Mouse (Mus musculus): ENCODE measurements around the gene Lrrc27. TPM values are rescaled to one million over a fixed set of nuclear protein-coding genes. Genes with fewer than 3 reads are reported as not detected.

Lrrc27 gene
- polyA plus RNA-seq, 1 experiment from 2014 or later = 4.9 TPM

DNA sequence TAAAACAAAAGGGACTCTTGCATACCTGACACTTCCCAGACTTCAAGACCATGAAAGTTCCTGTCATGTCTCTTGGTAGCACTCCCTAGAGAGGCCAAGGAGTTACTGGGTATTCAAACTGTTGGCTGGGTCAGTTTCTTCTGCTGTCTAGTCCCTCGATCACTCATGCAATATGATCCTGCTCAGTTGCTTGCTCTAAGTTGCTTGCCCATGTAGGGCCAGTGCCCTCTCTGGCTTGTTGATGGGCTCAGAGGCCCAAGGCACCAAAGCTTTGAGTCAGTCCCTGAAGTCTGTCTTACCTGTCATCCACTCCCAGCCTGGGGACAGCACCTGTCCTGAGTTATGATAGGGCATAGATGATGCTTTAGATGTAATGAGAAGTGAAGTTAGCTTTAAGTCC is 58.0 kb downstream of the Lrrc27 start:
- H3K27ac ChIP-seq (ENCODE audit: low read depth, low read length) = no peak overlapping the region
- ATAC-seq (no peak), DNase-seq (ENCODE audit: low spot score) (no peak)
- WGBS = 79% methylated on average over 1 of the region's 1 CpGs
- H3K4me1 ChIP-seq (ENCODE audit: control insufficient read depth, insufficient read depth, low read length) = peaks cover 6% of the 10 kb centered on the region; the same call in 1 of the 2 replicates
- no peak overlapping the region for H3K4me3 ChIP-seq (ENCODE audit: low read depth, low read length)
- no peaks in the 10 kb centered on the region for H3K9me3 ChIP-seq (replicated peaks; ENCODE audit: control insufficient read depth, low read length)
- H3K36me3 ChIP-seq (ENCODE audit: control insufficient read depth, insufficient read depth, low read length) = no peaks in the 10 kb centered on the region
- H3K4me2 ChIP-seq (ENCODE audit: low read length) = no peak overlapping the region
- no peak overlapping the region for H3K9ac ChIP-seq (ENCODE audit: low read length)
- H3K27me3 ChIP-seq (replicated peaks; ENCODE audit: control insufficient read depth, insufficient read depth, low read length) = no peaks in the 10 kb centered on the region

DNA sequence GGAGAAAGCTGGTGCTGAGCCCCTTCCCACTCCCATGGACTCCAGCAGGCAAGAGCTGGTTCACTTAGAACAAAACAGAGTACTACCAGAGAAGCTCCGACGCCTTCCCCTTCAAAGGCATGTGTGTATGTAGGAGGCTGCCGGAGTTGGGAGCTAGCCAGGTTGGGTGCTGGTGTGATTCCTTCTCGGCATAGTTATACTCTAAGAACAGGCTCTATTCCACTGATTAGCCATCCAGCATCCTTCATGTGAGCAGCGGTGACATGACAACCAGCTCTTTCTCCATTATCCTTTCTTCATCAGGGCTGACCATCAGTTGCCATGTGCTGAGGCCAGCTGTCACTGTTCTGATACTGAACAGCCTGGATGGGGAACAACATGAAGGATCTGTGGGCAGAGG is 59.1 kb downstream of the Lrrc27 start:
- 73% methylated on average over 5 of the region's 5 CpGs for WGBS
- no peaks in the 10 kb centered on the region for H3K36me3 ChIP-seq (ENCODE audit: control insufficient read depth, insufficient read depth, low read length)

DNA sequence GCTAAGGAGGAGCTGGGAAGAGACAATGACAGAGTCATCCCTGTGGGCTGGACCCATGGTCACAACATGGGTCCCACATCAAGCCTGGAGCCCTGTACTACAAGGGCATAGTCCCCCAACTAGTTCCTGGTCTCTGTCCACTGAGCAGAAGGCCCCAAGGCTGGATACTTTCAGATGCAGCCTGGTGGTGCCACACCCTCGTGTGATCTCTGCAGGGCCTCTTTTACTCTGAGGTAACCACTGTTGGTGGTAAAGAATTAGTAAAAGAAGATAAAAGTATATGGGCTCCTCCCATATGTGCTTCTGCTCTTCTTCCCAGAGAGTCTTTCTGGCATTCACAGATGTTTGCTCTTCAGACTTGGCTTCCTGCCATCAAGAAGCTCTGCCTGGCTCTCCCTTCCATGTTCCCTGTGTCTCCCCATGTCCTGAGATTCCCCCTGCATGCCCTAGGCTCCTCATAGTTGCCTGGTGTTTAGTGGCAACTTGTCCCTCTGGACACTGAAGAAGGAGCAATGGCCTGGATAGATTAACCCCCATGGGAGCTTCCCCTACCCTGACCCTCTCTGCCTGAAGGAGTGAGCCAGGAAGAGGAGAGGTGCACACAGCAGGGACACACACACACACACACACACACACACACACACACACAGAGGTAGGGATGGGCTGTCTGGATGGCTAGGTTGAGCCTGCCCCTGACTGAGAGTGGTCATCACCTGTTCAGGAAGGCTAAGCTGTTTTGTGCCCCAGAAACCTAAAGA is 60.0 kb downstream of the Lrrc27 start:
- WGBS = 50% methylated on average over 1 of the region's 1 CpGs
- Histone ChIP-seq H3K27me3 (replicated peaks; ENCODE audit: control insufficient read depth, insufficient read depth, low read length) (no peaks in the 10 kb centered on the region), H3K9ac (ENCODE audit: low read length) (no peak overlapping the region), H3K4me1 (ENCODE audit: control insufficient read depth, insufficient read depth, low read length) (peaks cover 10% of the 10 kb centered on the region; the same call in 1 of the 2 replicates), H3K4me3 (ENCODE audit: low read depth, low read length) (no peak overlapping the region), H3K4me2 (ENCODE audit: low read length) (no peak overlapping the region), H3K27ac (ENCODE audit: low read depth, low read length) (0 out of 2 replicates have a peak overlapping the region, but pooled peaks have one; percentile 1), H3K36me3 (ENCODE audit: control insufficient read depth, insufficient read depth, low read length) (no peaks in the 10 kb centered on the region), H3K9me3 (replicated peaks; ENCODE audit: control insufficient read depth, low read length) (no peaks in the 10 kb centered on the region)
- ATAC-seq = peak; percentile 40; the same call in 1 of the 2 replicates
- DNase-seq (ENCODE audit: low spot score) = peak; percentile 64

More for the DNA sequence above, 59.1 kb downstream of the Lrrc27 start:
- no peak overlapping the region for H3K9ac ChIP-seq (ENCODE audit: low read length)
- ATAC-seq = no peak
- no peaks in the 10 kb centered on the region for H3K27me3 ChIP-seq (replicated peaks; ENCODE audit: control insufficient read depth, insufficient read depth, low read length)
- peaks cover 10% of the 10 kb centered on the region; the same call in 1 of the 2 replicates for H3K4me1 ChIP-seq (ENCODE audit: control insufficient read depth, insufficient read depth, low read length)
- no peak overlapping the region for H3K4me3 ChIP-seq (ENCODE audit: low read depth, low read length)
- H3K4me2 ChIP-seq (ENCODE audit: low read length) = no peak overlapping the region
- no peaks in the 10 kb centered on the region for H3K9me3 ChIP-seq (replicated peaks; ENCODE audit: control insufficient read depth, low read length)
- H3K27ac ChIP-seq (ENCODE audit: low read depth, low read length) = no peak overlapping the region
- DNase-seq (ENCODE audit: low spot score) = peak; percentile 41

DNA sequence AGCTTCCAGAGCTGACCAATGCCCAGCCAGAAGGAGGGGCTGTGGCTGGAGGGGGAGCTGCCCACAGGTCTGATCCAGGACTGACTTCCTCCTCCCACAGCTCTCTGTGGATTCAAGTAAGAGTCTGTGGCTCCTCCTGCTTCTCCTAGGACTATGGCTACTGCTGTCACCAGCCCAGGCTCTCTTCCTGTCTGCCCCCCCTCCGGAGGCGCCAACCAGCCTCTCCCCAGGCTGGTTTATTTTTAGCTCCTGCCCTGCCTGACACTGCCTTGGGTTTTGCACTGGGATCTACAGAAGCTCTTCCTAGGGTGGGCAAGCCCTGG is 60.6 kb downstream of the Lrrc27 start:
- Histone ChIP-seq H3K27me3 (replicated peaks; ENCODE audit: control insufficient read depth, insufficient read depth, low read length) (no peaks in the 10 kb centered on the region), H3K4me2 (ENCODE audit: low read length) (no peak overlapping the region), H3K27ac (ENCODE audit: low read depth, low read length) (no peak overlapping the region), H3K9ac (ENCODE audit: low read length) (no peak overlapping the region), H3K4me1 (ENCODE audit: control insufficient read depth, insufficient read depth, low read length) (peaks cover 10% of the 10 kb centered on the region; the same call in 1 of the 2 replicates), H3K4me3 (ENCODE audit: low read depth, low read length) (no peak overlapping the region), H3K36me3 (ENCODE audit: control insufficient read depth, insufficient read depth, low read length) (no peaks in the 10 kb centered on the region), H3K9me3 (replicated peaks; ENCODE audit: control insufficient read depth, low read length) (no peaks in the 10 kb centered on the region)
- ATAC-seq (no peak), DNase-seq (ENCODE audit: low spot score) (no peak)
- 93% methylated on average over 2 of the region's 2 CpGs for WGBS

DNA sequence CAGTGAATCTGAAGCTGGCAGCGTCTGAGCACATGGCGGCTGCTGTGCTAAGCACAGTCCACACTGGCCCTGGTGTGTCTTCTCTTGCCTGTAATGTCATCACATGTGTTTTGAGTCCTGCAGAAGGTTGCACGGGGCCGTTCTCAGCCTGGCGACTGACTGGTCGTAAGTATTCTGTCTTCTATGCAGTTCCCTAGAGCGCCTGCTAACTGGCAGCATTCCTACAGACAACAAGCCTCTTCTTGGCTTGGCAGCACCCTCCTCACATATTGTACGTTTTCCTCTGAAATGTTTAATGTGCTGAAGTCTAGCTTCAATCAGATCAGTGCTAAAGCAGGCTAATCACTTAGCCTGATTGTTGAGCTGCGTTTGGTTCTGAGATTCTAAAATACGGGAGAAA is 62.8 kb downstream of the Lrrc27 start:
- Histone ChIP-seq H3K27me3 (replicated peaks; ENCODE audit: control insufficient read depth, insufficient read depth, low read length) (no peaks in the 10 kb centered on the region), H3K9ac (ENCODE audit: low read length) (no peak overlapping the region), H3K27ac (ENCODE audit: low read depth, low read length) (no peak overlapping the region), H3K4me3 (ENCODE audit: low read depth, low read length) (no peak overlapping the region), H3K4me1 (ENCODE audit: control insufficient read depth, insufficient read depth, low read length) (peaks cover 10% of the 10 kb centered on the region; the same call in 1 of the 2 replicates), H3K4me2 (ENCODE audit: low read length) (no peak overlapping the region), H3K36me3 (ENCODE audit: control insufficient read depth, insufficient read depth, low read length) (no peaks in the 10 kb centered on the region), H3K9me3 (replicated peaks; ENCODE audit: control insufficient read depth, low read length) (no peaks in the 10 kb centered on the region)
- ATAC-seq (peak; percentile 46), DNase-seq (ENCODE audit: low spot score) (peak; percentile 61)
- 55% methylated on average over 10 of the region's 10 CpGs for WGBS

DNA sequence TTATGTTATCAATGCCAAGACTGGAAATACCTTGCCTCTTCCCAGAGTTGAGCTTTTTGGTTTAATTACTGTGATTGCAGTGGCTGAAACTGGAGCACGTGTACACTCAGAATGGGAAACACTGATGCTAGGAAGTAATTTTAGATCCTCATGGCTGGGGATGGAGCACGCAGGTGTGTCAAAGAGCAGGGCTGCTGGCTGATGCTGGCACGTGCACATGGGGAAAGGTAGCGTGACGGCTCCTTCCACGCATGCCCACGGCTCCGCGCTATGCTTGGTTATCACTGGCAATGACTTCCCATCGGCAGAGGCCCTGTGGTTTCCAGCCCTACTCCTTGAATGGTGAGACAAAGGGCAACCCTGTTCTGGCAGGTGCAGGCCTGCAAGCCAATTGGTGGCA is 63.4 kb downstream of the Lrrc27 start:
- no peak overlapping the region for H3K9ac ChIP-seq (ENCODE audit: low read length)
- no peak overlapping the region for H3K4me2 ChIP-seq (ENCODE audit: low read length)
- no peak overlapping the region for H3K4me3 ChIP-seq (ENCODE audit: low read depth, low read length)
- H3K4me1 ChIP-seq (ENCODE audit: control insufficient read depth, insufficient read depth, low read length) = peaks cover 10% of the 10 kb centered on the region; the same call in 1 of the 2 replicates
- no peaks in the 10 kb centered on the region for H3K36me3 ChIP-seq (ENCODE audit: control insufficient read depth, insufficient read depth, low read length)
- no peaks in the 10 kb centered on the region for H3K9me3 ChIP-seq (replicated peaks; ENCODE audit: control insufficient read depth, low read length)
- DNase-seq (ENCODE audit: low spot score) = no peak
- no peak overlapping the region; the same call in 1 of the 2 replicates for H3K27ac ChIP-seq (ENCODE audit: low read depth, low read length)
- WGBS = 83% methylated on average over 10 of the region's 10 CpGs
- H3K27me3 ChIP-seq (replicated peaks; ENCODE audit: control insufficient read depth, insufficient read depth, low read length) = no peaks in the 10 kb centered on the region
- 0 out of 2 replicates have a peak, but pooled peaks have one; percentile 11 for ATAC-seq

DNA sequence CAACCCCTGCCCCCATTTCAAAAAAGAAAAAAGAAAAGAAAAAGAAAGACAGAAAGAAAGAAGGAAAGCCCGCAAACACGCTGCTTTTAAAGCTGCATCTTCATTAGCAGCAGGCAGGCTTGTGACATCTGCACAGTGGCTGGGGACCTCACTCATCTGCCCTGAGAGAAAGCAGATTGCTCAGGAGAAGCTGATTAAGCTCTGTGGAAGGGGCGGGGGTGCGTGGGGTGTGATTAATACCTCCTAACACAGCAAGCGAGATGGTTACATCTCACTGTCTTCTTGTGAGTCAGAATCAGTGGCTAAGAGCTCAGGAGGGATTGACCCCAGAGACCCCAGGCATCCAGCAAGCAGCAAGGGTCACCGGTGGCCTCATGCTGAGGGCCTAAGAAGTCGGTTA is 64.7 kb downstream of the Lrrc27 start:
- Histone ChIP-seq H3K9me3 (replicated peaks; ENCODE audit: control insufficient read depth, low read length) (no peaks in the 10 kb centered on the region), H3K27me3 (replicated peaks; ENCODE audit: control insufficient read depth, insufficient read depth, low read length) (no peaks in the 10 kb centered on the region), H3K4me1 (ENCODE audit: control insufficient read depth, insufficient read depth, low read length) (peaks cover 5% of the 10 kb centered on the region; the same call in 1 of the 2 replicates), H3K36me3 (ENCODE audit: control insufficient read depth, insufficient read depth, low read length) (no peaks in the 10 kb centered on the region), H3K4me2 (ENCODE audit: low read length) (no peak overlapping the region), H3K9ac (ENCODE audit: low read length) (no peak overlapping the region), H3K4me3 (ENCODE audit: low read depth, low read length) (no peak overlapping the region), H3K27ac (ENCODE audit: low read depth, low read length) (no peak overlapping the region)
- no peak for DNase-seq (ENCODE audit: low spot score)
- no peak for ATAC-seq
- 79% methylated on average over 7 of the region's 7 CpGs for WGBS

DNA sequence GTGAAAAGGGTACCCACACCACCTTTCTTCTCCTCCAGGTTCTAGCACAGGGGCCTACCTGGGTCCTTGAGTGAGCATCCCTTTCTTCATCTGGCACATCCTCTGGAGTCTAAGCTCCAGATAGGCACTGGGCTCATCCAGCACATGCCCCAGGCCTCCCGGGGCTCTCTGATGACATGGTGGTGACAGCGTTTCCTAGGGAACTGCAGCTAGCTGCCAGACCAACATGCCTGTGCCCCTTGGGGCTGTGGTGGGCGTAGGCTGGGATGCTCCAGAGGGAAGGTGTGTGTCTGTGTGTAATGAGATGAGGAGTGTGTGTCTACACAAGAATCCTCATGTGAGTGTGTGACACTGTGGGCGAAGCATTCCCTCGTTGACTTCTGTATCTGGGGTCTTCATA is 66.8 kb downstream of the Lrrc27 start:
- Histone ChIP-seq H3K4me3 (ENCODE audit: low read depth, low read length) (no peak overlapping the region), H3K9ac (ENCODE audit: low read length) (no peak overlapping the region), H3K27me3 (replicated peaks; ENCODE audit: control insufficient read depth, insufficient read depth, low read length) (no peaks in the 10 kb centered on the region), H3K4me1 (ENCODE audit: control insufficient read depth, insufficient read depth, low read length) (peaks cover 4% of the 10 kb centered on the region; the same call in 1 of the 2 replicates), H3K9me3 (replicated peaks; ENCODE audit: control insufficient read depth, low read length) (no peaks in the 10 kb centered on the region), H3K36me3 (ENCODE audit: control insufficient read depth, insufficient read depth, low read length) (no peaks in the 10 kb centered on the region), H3K27ac (ENCODE audit: low read depth, low read length) (no peak overlapping the region), H3K4me2 (ENCODE audit: low read length) (no peak overlapping the region)
- DNase-seq (ENCODE audit: low spot score) (no peak), ATAC-seq (no peak)
- WGBS = 81% methylated on average over 5 of the region's 5 CpGs

DNA sequence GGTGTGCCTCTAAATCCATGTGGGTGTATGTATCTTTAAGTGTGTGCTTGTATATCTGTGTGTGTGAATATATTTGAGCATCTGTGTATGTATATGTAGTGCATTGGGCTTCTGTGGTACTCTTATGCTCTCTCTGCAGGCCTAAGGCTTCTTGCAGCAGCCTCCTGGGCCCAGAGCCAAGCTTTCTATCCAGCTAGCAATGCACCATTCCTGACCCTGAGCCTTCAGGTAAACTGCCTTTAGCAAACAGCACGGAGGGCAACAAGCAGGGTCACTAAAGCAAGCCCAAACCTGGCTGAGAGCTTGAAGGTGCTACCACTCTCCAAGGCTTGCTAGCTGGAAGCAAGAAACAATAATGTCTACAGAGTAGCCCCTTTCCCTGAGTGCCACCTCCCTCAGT is 67.3 kb downstream of the Lrrc27 start:
- DNase-seq (ENCODE audit: low spot score) (no peak), ATAC-seq (no peak)
- Histone ChIP-seq H3K4me1 (ENCODE audit: control insufficient read depth, insufficient read depth, low read length) (peaks cover 4% of the 10 kb centered on the region; the same call in 1 of the 2 replicates), H3K4me2 (ENCODE audit: low read length) (no peak overlapping the region), H3K27ac (ENCODE audit: low read depth, low read length) (no peak overlapping the region), H3K9me3 (replicated peaks; ENCODE audit: control insufficient read depth, low read length) (no peaks in the 10 kb centered on the region), H3K4me3 (ENCODE audit: low read depth, low read length) (no peak overlapping the region), H3K36me3 (ENCODE audit: control insufficient read depth, insufficient read depth, low read length) (no peaks in the 10 kb centered on the region), H3K9ac (ENCODE audit: low read length) (no peak overlapping the region), H3K27me3 (replicated peaks; ENCODE audit: control insufficient read depth, insufficient read depth, low read length) (no peaks in the 10 kb centered on the region)
- 81% methylated on average over 1 of the region's 1 CpGs for WGBS
